Mouse (Mus musculus) megakaryocyte, embryonic 14.5 days (primary cell): Measurements from ENCODE around the gene Lin28b.

Experiments used
- FLI1 ChIP-seq: IDR thresholded peaks from 2 replicates; pipeline ENCODE4 v1.6.1; 2012; ENCODE audit warnings: low read length, inconsistent platforms, mixed read lengths
- GATA1 ChIP-seq: IDR thresholded peaks from 3 replicates; pipeline ENCODE4 v1.6.1; 2012; ENCODE audit warnings: mixed read lengths, low read length, inconsistent platforms, borderline replicate concordance

- no peak for TF ChIP-seq GATA1
- TF ChIP-seq FLI1: no peak
Measured at GRCm38 (mm10) chr10:45363396-45363795, 122.8 kb downstream of the Lin28b start.
